Mouse (Mus musculus): ENCODE data around the gene Mtfmt.
A peak's percentile ranks its signal among the peaks of the same experiment; 100 is the strongest.

Mtfmt gene

GRCm38 (mm10) chr9:65427511-65427910, 8.1 kb upstream of the Mtfmt start:
- no peak for DNase-seq (ENCODE audit: low spot score)

DNA sequence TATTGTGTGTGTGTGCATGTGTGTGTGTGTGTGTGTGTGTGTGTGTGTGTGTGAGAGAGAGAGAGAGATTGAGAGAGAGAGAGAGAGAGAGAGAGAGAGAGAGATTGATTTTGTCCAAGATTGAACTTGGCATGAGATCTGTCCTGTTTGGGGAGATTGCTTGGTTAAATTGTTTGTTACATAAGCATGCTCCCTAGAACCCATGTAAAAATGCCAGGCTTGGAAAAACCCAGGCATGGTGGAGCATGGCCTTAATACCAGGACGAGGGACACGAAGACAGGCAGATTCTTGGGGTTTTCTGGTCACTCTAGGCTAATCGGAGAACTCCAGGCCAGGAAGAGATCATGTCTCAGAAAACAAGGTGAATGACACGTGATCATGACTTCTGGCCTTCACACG, 7.6 kb upstream of the Mtfmt start:
- DNase-seq (ENCODE audit: low spot score), result no peak

DNA sequence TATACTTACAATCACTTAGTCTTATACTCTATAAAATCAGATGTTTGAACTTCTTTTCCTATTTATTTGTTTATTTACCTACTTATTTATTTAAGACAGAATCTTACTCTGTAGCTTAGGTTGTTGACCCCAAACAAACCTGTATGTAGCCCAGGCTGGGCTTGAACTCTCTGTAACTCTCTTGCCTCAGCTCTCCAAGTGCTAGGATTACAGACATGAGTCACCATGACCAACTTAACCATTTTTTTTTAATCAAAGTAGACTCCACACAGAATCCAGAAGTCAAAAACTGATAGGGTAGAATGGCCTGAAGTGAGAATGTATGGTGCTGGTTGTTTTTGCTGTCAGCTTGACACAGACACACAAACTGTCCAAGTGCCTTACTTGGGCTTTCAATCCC, 5.2 kb upstream of the Mtfmt start:
- no peak for DNase-seq (ENCODE audit: low spot score)

- DNase-seq (ENCODE audit: low spot score), result no peak
These were observed 4.7 kb upstream of the Mtfmt start for GRCm38 (mm10) chr9:65430921-65431320.

- peak; percentile 44 for DNase-seq (ENCODE audit: low spot score)
These were observed 3.3 kb upstream of the Mtfmt start for GRCm38 (mm10) chr9:65432236-65432635.

DNA sequence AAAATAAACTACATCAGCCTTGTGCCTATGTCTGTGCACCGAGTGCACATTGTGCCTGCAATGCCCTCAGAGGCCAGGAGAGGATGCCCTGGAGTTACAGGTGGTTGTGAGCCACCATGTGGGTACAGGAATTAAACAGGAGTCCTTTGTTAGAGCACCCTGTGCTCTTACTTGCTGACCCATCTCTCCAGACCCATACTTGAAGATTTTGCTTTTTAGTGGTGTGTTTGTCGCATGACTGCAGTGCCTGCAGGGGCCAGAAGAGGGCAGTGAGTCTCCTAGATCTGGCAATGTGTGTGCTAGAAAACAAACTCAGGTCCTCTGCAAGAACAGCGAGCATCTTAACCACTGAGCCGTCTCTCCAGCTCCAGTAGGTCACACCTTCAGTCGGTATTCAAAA, 1.4 kb upstream of the Mtfmt start:
- no peak for DNase-seq (ENCODE audit: low spot score)

DNA sequence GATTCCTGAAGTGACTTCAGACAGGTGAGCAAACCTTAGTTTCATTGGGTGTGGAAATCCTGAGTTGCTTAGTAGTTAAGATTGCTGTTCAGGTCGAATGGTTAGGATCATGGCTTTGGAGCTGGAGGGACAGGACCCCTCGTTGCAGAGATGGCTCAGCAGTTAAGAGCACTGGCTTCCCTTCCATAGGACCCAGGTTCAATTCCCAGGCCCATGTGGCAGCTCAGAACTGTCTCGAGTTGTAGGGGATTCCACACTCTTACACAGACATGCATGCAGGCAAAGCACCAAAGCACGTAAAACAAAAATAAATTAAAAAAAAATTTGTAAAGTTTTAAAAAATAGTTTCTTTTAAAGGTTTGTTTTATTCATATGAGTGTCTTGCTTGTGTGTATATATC, 371 bp upstream of the Mtfmt start:
- DNase-seq (ENCODE audit: low spot score), result no peak

DNA sequence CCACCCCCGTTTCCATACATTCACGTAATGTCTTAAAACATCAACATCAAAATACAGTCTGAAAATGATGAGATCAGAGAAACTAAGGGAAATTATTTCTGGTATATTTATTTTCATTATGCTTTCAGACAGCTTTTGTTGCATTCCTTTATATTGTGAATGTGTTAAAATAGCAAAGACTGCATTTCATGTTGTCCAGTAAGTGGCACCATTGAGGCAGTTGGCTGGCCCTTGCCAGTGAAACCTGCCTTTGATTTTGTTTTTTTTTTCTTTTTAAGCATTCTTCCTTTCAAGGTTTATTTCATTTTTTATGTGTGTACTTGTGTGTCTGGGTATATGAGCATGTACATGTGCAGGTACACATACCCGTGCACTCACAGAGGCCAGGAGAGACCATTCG, 9.1 kb downstream of the Mtfmt start:
- no peak for DNase-seq (ENCODE audit: low spot score)

DNA sequence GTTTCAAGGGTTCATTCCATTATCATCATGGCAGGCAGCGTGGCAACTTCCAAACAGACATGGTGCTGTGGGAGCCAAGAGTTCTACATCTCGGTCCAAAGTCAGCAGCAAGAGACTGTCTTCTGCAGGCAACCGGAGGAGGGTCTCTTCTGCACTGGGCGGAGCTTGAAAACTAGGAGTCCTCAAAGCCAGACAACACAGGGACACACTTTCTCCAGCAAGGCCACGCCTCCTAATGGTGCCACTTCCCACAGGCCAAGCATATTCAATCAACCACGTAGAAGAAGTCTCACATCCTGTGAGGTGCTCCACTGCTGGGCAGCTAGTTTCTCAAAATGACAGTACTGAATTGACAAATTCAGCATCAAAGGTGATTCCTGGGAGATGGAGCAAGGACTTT, 12.4 kb downstream of the Mtfmt start:
- DNase-seq (ENCODE audit: low spot score), result no peak

- no peak for DNase-seq (ENCODE audit: low spot score)
These were observed 23.4 kb downstream of the Mtfmt start for GRCm38 (mm10) chr9:65458975-65459374.

DNA sequence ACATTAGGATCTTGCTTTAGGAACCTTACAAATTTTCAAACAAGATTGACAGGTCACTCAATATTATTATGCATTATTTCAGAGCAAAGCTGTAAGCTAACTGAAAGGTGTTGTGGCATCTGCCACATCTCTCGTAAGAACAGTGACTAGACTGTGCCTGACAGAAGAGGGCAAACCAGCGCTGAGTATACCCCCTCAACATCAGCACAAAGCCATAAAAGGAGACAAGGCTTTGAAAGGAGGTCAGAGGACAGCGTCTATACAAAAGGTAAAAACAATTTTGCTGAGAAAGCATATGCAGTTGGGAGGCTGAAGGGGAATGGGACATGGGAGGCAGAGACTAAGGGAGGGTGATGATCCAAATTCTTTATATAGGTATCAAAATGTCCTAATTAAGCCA, 24.6 kb downstream of the Mtfmt start:
- no peak for DNase-seq (ENCODE audit: low spot score)

DNA sequence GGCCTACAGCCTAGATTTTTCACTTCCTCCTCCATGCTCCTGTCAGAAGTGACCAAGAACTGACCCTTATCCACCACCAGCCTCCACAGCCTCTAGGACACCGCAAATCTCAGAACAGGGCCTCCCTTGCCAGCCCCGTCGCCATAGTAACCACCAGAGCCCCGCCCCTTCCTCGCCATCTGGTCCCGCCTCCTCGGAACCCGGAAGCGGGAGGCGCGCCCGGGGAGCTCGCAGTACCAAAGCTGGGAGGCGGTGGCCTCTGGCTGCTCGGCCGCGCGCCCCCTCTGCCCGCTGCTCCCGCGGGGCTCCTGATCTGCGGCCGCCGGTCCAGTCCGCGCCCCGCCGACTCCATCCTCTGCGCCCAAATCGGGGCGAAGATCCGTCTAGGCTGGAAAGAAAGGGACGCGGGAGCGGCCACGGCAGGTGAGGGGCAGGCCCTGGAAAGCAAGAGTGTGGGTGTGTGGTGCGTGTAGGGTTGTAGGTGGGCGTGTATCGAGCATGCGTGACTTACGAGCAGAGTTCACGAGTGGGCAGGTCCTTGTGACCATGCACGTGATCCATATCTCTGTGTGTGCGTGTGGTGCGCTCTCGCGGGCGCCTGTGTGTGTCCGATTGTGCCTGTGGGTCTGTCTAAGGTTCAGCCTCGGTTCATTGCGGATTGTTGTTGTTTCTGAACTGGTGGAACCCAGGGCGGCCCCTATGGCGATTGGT, 25.3 kb downstream of the Mtfmt start, which contains the start of gene Spg21:
TSS of gene Spg21 (plus strand) at position 216 of the 711 bp plus-strand sequence.
- peak; percentile 94 for DNase-seq (ENCODE audit: low spot score)

DNA sequence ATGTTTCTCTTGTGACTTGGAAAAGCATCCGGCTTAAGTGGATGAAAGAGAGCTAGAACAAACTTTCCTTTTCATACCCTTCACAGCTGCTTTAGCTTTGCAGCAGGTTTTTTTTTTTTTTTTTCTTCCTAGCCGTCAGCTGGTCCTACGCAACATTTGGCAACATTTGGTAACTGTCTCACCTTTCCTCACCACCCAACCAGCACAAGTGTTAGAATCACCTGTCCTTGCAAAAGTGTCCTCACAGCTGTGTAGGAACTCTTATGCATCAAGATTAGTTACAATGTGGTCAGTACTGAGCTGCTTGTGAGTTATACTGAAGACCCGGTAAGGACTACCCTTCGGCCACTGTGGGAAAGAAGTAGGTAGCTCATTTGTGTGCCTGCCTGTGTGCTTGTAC, 27.0 kb downstream of the Mtfmt start:
- DNase-seq (ENCODE audit: low spot score), result no peak

DNA sequence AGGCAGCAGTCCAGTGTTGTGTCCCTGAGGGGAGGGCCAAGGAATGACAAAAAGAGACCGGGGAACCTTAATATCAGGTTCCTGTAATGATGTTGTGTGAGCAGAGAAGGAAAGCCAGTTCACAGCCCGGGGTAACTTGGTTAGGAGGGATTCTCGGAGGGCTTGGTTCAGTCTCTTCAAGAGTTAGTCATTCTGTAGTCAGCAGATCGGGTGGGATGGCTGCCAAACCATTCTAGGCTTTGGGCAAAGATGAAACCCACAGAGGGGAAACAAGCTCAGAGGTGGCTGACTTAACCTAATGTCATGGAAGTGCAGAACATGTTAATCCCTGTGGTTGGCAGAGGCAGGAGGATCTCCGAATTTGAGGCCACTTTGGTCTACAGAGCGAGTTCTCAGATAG, 28.6 kb downstream of the Mtfmt start:
- peak; percentile 35 for DNase-seq (ENCODE audit: low spot score)

- no peak for DNase-seq (ENCODE audit: low spot score)
These were observed 29.7 kb downstream of the Mtfmt start for GRCm38 (mm10) chr9:65465241-65465640.

GRCm38 (mm10) chr9:65467686-65468085, 32.1 kb downstream of the Mtfmt start:
- no peak for DNase-seq (ENCODE audit: low spot score)

DNA sequence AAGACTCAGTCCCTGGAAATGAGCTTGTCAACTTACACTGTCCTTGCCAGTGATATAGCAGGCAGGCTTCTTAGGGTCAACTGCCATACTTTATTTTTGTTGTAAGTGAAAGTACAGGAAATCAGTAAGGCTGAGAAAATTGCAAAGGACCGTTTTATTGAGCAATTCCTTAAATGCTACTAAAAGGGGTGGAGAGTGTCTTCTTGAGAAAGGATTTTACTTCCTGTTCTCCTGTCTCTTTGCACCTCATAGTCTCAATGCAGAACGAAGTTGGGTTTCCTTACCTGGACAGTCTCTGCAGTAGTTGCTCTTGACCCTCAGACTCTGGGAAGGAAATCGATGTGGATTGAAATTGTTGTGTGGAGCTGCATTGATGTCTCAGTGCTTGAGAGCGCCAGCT, 37.2 kb downstream of the Mtfmt start:
- DNase-seq (ENCODE audit: low spot score), result no peak

DNA sequence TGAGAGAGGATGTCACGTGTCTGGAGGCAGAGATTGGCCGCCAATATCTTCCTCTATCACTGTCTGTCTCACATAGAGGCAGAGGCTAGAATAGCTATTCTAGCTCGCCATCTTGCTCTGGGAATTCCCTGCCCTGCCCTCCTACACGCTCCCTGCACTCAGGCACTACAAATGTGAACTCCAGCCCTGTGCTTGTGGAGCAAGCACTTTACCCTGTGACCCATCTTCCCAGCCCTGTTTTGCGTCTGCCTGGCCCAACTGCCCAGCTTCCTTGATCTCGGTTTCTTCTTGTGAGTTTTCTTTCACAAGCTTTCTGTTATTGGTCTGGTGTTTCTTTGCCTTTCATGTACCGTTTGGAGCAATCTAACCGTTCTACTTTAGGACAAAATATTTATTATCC, 43.6 kb downstream of the Mtfmt start:
- no peak for DNase-seq (ENCODE audit: low spot score)

- DNase-seq (ENCODE audit: low spot score), result no peak
These were observed 44.5 kb downstream of the Mtfmt start for GRCm38 (mm10) chr9:65480071-65480470.

DNA sequence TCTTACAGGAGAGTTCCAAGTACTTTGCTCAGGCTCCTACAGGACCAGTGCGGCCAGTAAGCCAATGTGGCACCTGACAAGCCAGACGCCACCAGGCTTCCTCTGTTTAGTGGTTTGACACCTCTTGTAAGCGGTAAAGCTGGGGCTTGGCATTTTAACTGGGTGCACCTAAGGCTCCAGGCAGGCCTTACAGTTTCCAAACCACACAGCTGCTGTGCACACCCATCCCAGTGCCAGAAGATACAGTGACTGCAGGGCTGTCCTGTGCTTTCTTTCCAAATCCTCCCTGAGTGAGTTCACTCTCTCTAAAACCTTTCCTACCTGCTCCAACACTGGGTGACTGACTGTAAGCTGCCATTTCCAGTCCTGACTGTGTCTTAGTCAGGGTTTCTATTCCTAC, 55.9 kb downstream of the Mtfmt start:
- DNase-seq (ENCODE audit: low spot score), result no peak

- DNase-seq (ENCODE audit: low spot score), result no peak
These were observed 56.8 kb downstream of the Mtfmt start for GRCm38 (mm10) chr9:65492351-65492750.

- no peak for DNase-seq (ENCODE audit: low spot score)
These were observed 57.3 kb downstream of the Mtfmt start for GRCm38 (mm10) chr9:65492851-65493250.

DNA sequence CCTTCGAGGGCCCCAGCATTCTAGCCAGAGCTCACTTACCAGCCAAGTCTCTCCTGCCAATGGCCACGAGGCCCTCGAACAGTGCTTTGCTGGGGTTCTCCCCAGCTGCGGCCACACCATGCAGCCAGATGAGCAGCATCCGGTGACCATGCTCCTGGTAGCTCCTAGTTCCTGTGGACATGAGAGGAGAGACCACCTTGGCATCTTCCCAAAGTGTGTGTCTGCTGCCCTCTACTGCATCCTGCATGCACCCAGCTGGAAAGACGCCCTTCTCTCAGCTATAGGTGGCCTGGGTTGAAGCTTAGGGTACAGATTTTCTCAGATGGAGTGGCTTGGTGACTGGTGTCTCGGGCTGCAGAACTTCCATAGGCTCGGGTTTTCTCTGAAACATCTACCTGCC, 66.6 kb downstream of the Mtfmt start:
- no peak for DNase-seq (ENCODE audit: low spot score)
